Mouse (Mus musculus) thymus, adult 2 months (tissue): ENCODE measurements around the gene Rnf123. TPM values are rescaled to one million over a fixed set of nuclear protein-coding genes. Genes with fewer than 3 reads are reported as not detected.

Experiments
- DNase-seq: peaks from one replicate; pipeline ENCODE4 v3.0.0; 2021
- H3K27ac ChIP-seq: fragments of 200-500 bp; 2 replicates; pipeline ENCODE4 v1.5.1; 2012; ENCODE audit warnings: low read length, control low read depth; ENCODE audit not compliant: control insufficient read depth, insufficient read depth
- H3K27me3 ChIP-seq: fragments of 200-500 bp; 2 replicates; pipeline ENCODE4 v1.6.1; 2012; ENCODE audit warnings: mild to moderate bottlenecking, low read length, moderate library complexity, mixed read lengths; ENCODE audit not compliant: control insufficient read depth, insufficient read depth
- H3K36me3 ChIP-seq: fragments of 200-500 bp; 2 replicates; pipeline ENCODE4 v1.6.1; 2012; ENCODE audit warnings: mild to moderate bottlenecking, low read length, moderate library complexity; ENCODE audit not compliant: control insufficient read depth, insufficient read depth
- H3K4me1 ChIP-seq: fragments of 200-500 bp; replicated peaks from 2 replicates; pipeline ENCODE4 v1.6.1; 2012; ENCODE audit warnings: low read length; ENCODE audit not compliant: control insufficient read depth, insufficient read depth
- H3K4me3 ChIP-seq: fragments of 200-500 bp; 2 replicates; pipeline ENCODE4 v1.5.1; 2012; ENCODE audit warnings: mild to moderate bottlenecking, low read length, control low read depth, moderate library complexity; ENCODE audit not compliant: control insufficient read depth, insufficient read depth
- CTCF ChIP-seq: fragments of 200-500 bp; IDR thresholded peaks from 2 replicates; pipeline ENCODE4 v1.5.1; 2012; ENCODE audit warnings: mild to moderate bottlenecking, control low read depth, low read length, moderate library complexity, borderline replicate concordance; ENCODE audit not compliant: control insufficient read depth, poor library complexity, insufficient read depth; ENCODE audit errors: extremely low read depth
- POLR2A ChIP-seq: fragments of 200-500 bp; IDR thresholded peaks from 2 replicates; pipeline ENCODE4 v1.6.1; 2012; ENCODE audit warnings: mild to moderate bottlenecking, low read length, control low read depth, moderate library complexity; ENCODE audit not compliant: control insufficient read depth, poor library complexity, insufficient read depth; ENCODE audit errors: extremely low read depth
- WGBS: fragments of 180-500 bp; shearing (Covaris S2); methylation state at CpG from one replicate; pipeline ENCODE4 v1.1.7; 2018; 5-methylcytosine and 5-hydroxymethylcytosine counted together
- polyA plus RNA-seq: library from polyadenylated mRNA; depleted of rRNA; stranded (reverse); fragments of >200 nt; gene quantifications from 2 replicates; pipeline ENCODE4 v1.2.3, GENCODE M21; 2012

Rnf123 gene
- polyA plus RNA-seq, 1 experiment, result 246 TPM

GRCm38 (mm10) chr9:108067199-108067598, 15.9 kb downstream of the Rnf123 start:
- 96% methylated on average over 7 of the region's 7 CpGs for WGBS
- no peak for DNase-seq
- Histone ChIP-seq H3K27ac (no peak overlapping the region), H3K4me1 (no peaks in the 10 kb centered on the region), H3K4me3 (no peak overlapping the region), H3K36me3 (peaks cover 9% of the 10 kb centered on the region; the same call in 1 of the 2 replicates), H3K27me3 (no peaks in the 10 kb centered on the region)
- TF ChIP-seq CTCF (no peak), POLR2A (no peak)

GRCm38 (mm10) chr9:108065491-108066011, 17.6 kb downstream of the Rnf123 start:
- 74% methylated on average over 5 of the region's 5 CpGs for WGBS
- TF ChIP-seq POLR2A (no peak), CTCF (peak; percentile 68; the same call in 1 of the 2 replicates)
- Histone ChIP-seq H3K4me3 (no peak overlapping the region), H3K4me1 (no peaks in the 10 kb centered on the region), H3K27me3 (no peaks in the 10 kb centered on the region), H3K27ac (no peak overlapping the region), H3K36me3 (peaks cover 3% of the 10 kb centered on the region; the same call in 1 of the 2 replicates)
- peak; percentile 62 for DNase-seq

GRCm38 (mm10) chr9:108063361-108063760, 19.8 kb downstream of the Rnf123 start:
- 96% methylated on average over 12 of the region's 12 CpGs for WGBS
- Histone ChIP-seq H3K4me3 (no peak overlapping the region), H3K27me3 (no peaks in the 10 kb centered on the region), H3K27ac (no peak overlapping the region), H3K36me3 (0 out of 2 replicates have a peak, but pooled peaks cover 3% of the 10 kb centered on the region), H3K4me1 (no peaks in the 10 kb centered on the region)
- TF ChIP-seq POLR2A (no peak), CTCF (no peak)
- no peak for DNase-seq

DNA sequence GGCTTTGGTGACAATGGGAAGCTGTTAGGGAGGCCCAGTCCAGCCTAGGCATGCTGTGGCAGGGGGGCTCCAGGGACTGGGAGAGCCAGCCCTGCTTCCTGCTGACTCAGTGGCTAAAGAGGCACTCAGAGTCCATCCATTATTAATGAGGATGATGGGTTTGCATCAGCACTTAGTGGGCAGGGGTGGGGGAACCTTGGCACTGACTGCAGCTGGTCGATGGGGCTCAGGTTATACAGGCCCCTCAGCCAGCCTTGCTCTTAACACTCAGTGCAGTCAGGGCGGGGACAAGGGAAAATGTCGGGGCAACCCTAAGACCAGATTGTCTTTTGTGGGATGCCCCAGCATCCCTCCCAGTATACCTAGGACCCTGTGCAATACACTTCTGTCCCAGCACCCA, 21.0 kb downstream of the Rnf123 start:
- H3K36me3 ChIP-seq, result 0 out of 2 replicates have a peak, but pooled peaks cover 3% of the 10 kb centered on the region
- H3K4me3 ChIP-seq, result no peak overlapping the region
- TF ChIP-seq CTCF, result no peak
- no peak for TF ChIP-seq POLR2A
- DNase-seq, result no peak
- no peak overlapping the region for H3K27ac ChIP-seq
- WGBS, result 95% methylated on average over 3 of the region's 3 CpGs
- no peaks in the 10 kb centered on the region for H3K27me3 ChIP-seq
- no peaks in the 10 kb centered on the region for H3K4me1 ChIP-seq

- H3K4me3 ChIP-seq, result no peak overlapping the region
- H3K4me1 ChIP-seq, result peaks cover under 1% of the 10 kb centered on the region; the same call in 1 of the 2 replicates
- no peak for DNase-seq
- 96% methylated on average over 9 of the region's 9 CpGs for WGBS
- H3K36me3 ChIP-seq, result peaks cover 9% of the 10 kb centered on the region; the same call in 1 of the 2 replicates
- no peak overlapping the region for H3K27ac ChIP-seq
- TF ChIP-seq POLR2A (no peak), CTCF (no peak)
- no peaks in the 10 kb centered on the region for H3K27me3 ChIP-seq
These were observed 24.9 kb downstream of the Rnf123 start for GRCm38 (mm10) chr9:108058291-108058690.

GRCm38 (mm10) chr9:108057262-108057562, 25.9 kb downstream of the Rnf123 start:
- 97% methylated on average over 5 of the region's 5 CpGs for WGBS
- TF ChIP-seq POLR2A, result no peak
- TF ChIP-seq CTCF, result no peak
- no peak for DNase-seq
- no peak overlapping the region for H3K27ac ChIP-seq
- H3K4me3 ChIP-seq, result no peak overlapping the region
- peaks cover 4% of the 10 kb centered on the region for H3K4me1 ChIP-seq
- no peaks in the 10 kb centered on the region for H3K27me3 ChIP-seq
- peaks cover 6% of the 10 kb centered on the region; the same call in 1 of the 2 replicates for H3K36me3 ChIP-seq
